Mouse (Mus musculus): ENCODE measurements around the gene Pcyt2. TPM values are rescaled to one million over a fixed set of nuclear protein-coding genes. Genes with fewer than 3 reads are reported as not detected.

Pcyt2 gene
- polyA plus RNA-seq, 1 experiment from 2014 or later = 173 TPM

DNA sequence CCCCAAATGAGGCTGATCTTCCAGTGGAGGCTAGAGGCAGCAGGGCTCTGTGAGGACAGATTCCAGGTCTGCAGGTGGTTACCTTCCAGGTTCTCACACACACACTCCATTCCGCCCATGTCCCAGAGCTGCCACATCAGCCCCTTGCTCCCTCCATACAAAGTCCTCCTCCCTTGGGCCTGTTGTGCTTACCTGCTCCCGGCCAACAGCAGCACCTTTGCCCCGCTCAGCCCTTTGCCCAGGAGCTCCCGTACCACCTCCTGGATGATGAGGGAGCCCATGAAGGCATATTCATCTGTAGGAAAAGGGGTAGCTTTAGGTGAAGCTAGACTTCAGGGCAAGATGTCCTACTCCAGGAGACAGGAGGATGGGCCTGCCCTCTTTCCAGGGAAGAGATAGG lies 39.6 kb upstream of the Pcyt2 start:
- no peak overlapping the region for H3K27ac ChIP-seq
- no peak for ATAC-seq (ENCODE audit: low FRiP score)
- H3K27me3 ChIP-seq (ENCODE audit: control insufficient read depth, insufficient read depth, low read length) = peaks cover 55% of the 10 kb centered on the region
- H3K4me2 ChIP-seq (replicated peaks) = no peak overlapping the region
- H3K36me3 ChIP-seq (replicated peaks; ENCODE audit: control insufficient read depth, insufficient read depth) = no peaks in the 10 kb centered on the region
- H3K9me3 ChIP-seq (ENCODE audit: control insufficient read depth, low read length) = no peaks in the 10 kb centered on the region
- H3K9ac ChIP-seq = no peak overlapping the region
- DNase-seq (ENCODE audit: low spot score) = no peak
- 95% methylated on average over 4 of the region's 4 CpGs for WGBS
- no peak overlapping the region for H3K4me3 ChIP-seq (replicated peaks; ENCODE audit: low read length)
- peaks cover 17% of the 10 kb centered on the region for H3K4me1 ChIP-seq (replicated peaks; ENCODE audit: control insufficient read depth, insufficient read depth, low read length)

- no peak overlapping the region for H3K9ac ChIP-seq
- peaks cover 29% of the 10 kb centered on the region for H3K27me3 ChIP-seq (ENCODE audit: control insufficient read depth, insufficient read depth, low read length)
- no peak overlapping the region for H3K4me3 ChIP-seq (replicated peaks; ENCODE audit: low read length)
- H3K4me2 ChIP-seq (replicated peaks) = no peak overlapping the region
- H3K9me3 ChIP-seq (ENCODE audit: control insufficient read depth, low read length) = no peaks in the 10 kb centered on the region
- ATAC-seq (ENCODE audit: low FRiP score) (no peak), DNase-seq (ENCODE audit: low spot score) (no peak)
- H3K36me3 ChIP-seq (replicated peaks; ENCODE audit: control insufficient read depth, insufficient read depth) = no peaks in the 10 kb centered on the region
- 75% methylated on average over 3 of the region's 3 CpGs for WGBS
- H3K4me1 ChIP-seq (replicated peaks; ENCODE audit: control insufficient read depth, insufficient read depth, low read length) = peaks cover 3% of the 10 kb centered on the region; the same call in 1 of the 2 replicates
- H3K27ac ChIP-seq = no peak overlapping the region
Measured at GRCm38 (mm10) chr11:120654741-120655140, 37.0 kb upstream of the Pcyt2 start.

- no peak overlapping the region for H3K27ac ChIP-seq
- H3K9me3 ChIP-seq (ENCODE audit: control insufficient read depth, low read length) = no peaks in the 10 kb centered on the region
- H3K9ac ChIP-seq = no peak overlapping the region
- no peak for ATAC-seq (ENCODE audit: low FRiP score)
- no peak overlapping the region for H3K4me2 ChIP-seq (replicated peaks)
- no peak for DNase-seq (ENCODE audit: low spot score)
- H3K4me3 ChIP-seq (replicated peaks; ENCODE audit: low read length) = no peak overlapping the region
- WGBS = 69% methylated on average over 3 of the region's 3 CpGs
- peaks cover 7% of the 10 kb centered on the region; the same call in 1 of the 2 replicates for H3K4me1 ChIP-seq (replicated peaks; ENCODE audit: control insufficient read depth, insufficient read depth, low read length)
- H3K27me3 ChIP-seq (ENCODE audit: control insufficient read depth, insufficient read depth, low read length) = peaks cover under 1% of the 10 kb centered on the region; the same call in 1 of the 2 replicates
- H3K36me3 ChIP-seq (replicated peaks; ENCODE audit: control insufficient read depth, insufficient read depth) = no peaks in the 10 kb centered on the region
Measured at GRCm38 (mm10) chr11:120651872-120652271, 34.1 kb upstream of the Pcyt2 start.

DNA sequence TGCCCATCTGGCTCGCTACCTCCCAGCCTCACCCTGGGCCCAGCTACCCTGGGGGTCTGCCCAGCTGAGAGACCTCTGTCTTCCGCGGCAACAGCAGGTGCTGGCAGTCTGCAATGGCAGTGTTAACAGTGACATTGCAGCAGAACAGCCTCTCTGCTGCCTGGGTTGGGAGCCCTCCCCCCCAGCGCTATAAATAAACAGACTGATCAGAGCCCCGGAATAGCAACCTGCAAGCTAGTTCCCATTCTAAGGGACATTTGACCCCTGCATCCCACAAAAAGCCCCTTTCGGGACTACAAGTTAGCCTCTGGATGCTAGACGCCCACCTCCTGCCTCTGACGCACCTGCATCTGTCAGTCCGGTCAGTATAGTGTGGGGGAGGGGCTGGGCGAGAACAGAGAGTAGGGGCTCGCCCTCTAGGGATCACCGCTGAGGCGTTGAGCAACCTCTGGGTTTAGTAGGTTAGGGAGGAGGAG lies 30.3 kb upstream of the Pcyt2 start, which contains the start of gene Myadml2:
Gene Myadml2 (minus strand): TSS at position 158 of the 476 bp plus-strand sequence.
- Histone ChIP-seq H3K4me3 (replicated peaks; ENCODE audit: low read length) (peak within 1 kb of the TSS; percentile 6), H3K27ac (no peak within 1 kb of the TSS), H3K9ac (peak within 1 kb of the TSS; percentile 55), H3K4me1 (replicated peaks; ENCODE audit: control insufficient read depth, insufficient read depth, low read length) (peaks cover 11% of the 10 kb centered on the region; the same call in 1 of the 2 replicates), H3K36me3 (replicated peaks; ENCODE audit: control insufficient read depth, insufficient read depth) (no peaks in the 10 kb centered on the region), H3K9me3 (ENCODE audit: control insufficient read depth, low read length) (no peaks in the 10 kb centered on the region), H3K4me2 (replicated peaks) (peak within 1 kb of the TSS; percentile 48), H3K27me3 (ENCODE audit: control insufficient read depth, insufficient read depth, low read length) (peaks cover 5% of the 10 kb centered on the region; the same call in 1 of the 2 replicates)
- 5% methylated on average over 13 of the region's 13 CpGs for WGBS
- ATAC-seq (ENCODE audit: low FRiP score) (no peak), DNase-seq (ENCODE audit: low spot score) (no peak)

- Histone ChIP-seq H3K9me3 (ENCODE audit: control insufficient read depth, low read length) (no peaks in the 10 kb centered on the region), H3K4me3 (replicated peaks; ENCODE audit: low read length) (0 out of 2 replicates have a peak overlapping the region, but pooled peaks have one; percentile 6), H3K4me2 (replicated peaks) (peak overlapping the region; percentile 48; the same call in 1 of the 2 replicates), H3K27me3 (ENCODE audit: control insufficient read depth, insufficient read depth, low read length) (peaks cover 5% of the 10 kb centered on the region; the same call in 1 of the 2 replicates), H3K9ac (peak overlapping the region; percentile 55; the same call in 1 of the 2 replicates), H3K4me1 (replicated peaks; ENCODE audit: control insufficient read depth, insufficient read depth, low read length) (peaks cover 18% of the 10 kb centered on the region; the same call in 1 of the 2 replicates), H3K27ac (no peak overlapping the region), H3K36me3 (replicated peaks; ENCODE audit: control insufficient read depth, insufficient read depth) (no peaks in the 10 kb centered on the region)
- WGBS = 83% methylated on average over 35 of the region's 35 CpGs
- ATAC-seq (ENCODE audit: low FRiP score) = no peak
- DNase-seq (ENCODE audit: low spot score) = no peak
Measured at GRCm38 (mm10) chr11:120647047-120647830, 29.5 kb upstream of the Pcyt2 start.

GRCm38 (mm10) chr11:120643601-120643987 lies 25.9 kb upstream of the Pcyt2 start, which contains the start of gene Pycr1:
Gene Pycr1 (minus strand): TSS chr11:120643769.
- no peaks in the 10 kb centered on the region for H3K9me3 ChIP-seq (ENCODE audit: control insufficient read depth, low read length)
- WGBS = 0% methylated on average over 15 of the region's 15 CpGs
- no peak within 1 kb of the TSS for H3K27ac ChIP-seq
- H3K4me2 ChIP-seq (replicated peaks) = peak within 1 kb of the TSS; percentile 78
- no peaks in the 10 kb centered on the region for H3K36me3 ChIP-seq (replicated peaks; ENCODE audit: control insufficient read depth, insufficient read depth)
- DNase-seq (ENCODE audit: low spot score) (peak; percentile 92), ATAC-seq (ENCODE audit: low FRiP score) (peak; percentile 99)
- H3K9ac ChIP-seq = peak within 1 kb of the TSS; percentile 63
- peak within 1 kb of the TSS; percentile 42 for H3K4me3 ChIP-seq (replicated peaks; ENCODE audit: low read length)
- peaks cover 5% of the 10 kb centered on the region; the same call in 1 of the 2 replicates for H3K27me3 ChIP-seq (ENCODE audit: control insufficient read depth, insufficient read depth, low read length)
- peaks cover 18% of the 10 kb centered on the region; the same call in 1 of the 2 replicates for H3K4me1 ChIP-seq (replicated peaks; ENCODE audit: control insufficient read depth, insufficient read depth, low read length)

DNA sequence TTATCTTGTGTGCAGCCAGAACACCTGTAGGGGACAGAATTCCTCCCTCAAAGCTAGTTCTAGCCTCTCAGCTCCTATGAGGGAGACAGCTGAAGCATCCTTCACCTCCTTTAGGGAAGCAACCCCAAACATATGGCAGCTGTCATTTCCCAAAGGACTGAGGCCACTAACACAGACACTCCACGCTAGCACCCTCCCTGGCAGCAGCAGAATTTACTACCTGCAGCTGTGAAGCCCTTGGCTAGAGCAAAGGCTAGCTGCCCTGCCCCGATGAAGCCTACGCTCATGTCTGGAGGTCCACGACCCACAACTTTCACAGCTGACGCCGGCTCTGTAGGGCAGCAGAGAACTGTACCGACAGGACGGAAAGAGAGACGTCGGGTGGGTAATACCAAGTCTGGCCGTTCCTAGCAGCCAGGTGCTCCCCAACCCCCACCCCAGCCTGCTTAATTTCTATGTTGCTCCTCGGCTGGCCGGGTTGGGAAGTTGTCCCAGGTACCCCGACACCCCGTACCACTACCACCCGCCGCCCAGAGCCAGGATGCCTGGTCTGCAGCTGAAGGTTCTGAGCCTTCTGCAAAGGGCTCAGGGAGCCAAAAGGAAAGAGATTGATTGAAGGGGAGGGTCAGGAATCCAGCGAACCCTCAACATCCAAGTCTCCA lies 25.3 kb upstream of the Pcyt2 start:
- Histone ChIP-seq H3K4me1 (replicated peaks; ENCODE audit: control insufficient read depth, insufficient read depth, low read length) (peaks cover 15% of the 10 kb centered on the region; the same call in 1 of the 2 replicates), H3K27ac (no peak overlapping the region), H3K9ac (peak overlapping the region; percentile 63), H3K4me2 (replicated peaks) (peak overlapping the region; percentile 78), H3K27me3 (ENCODE audit: control insufficient read depth, insufficient read depth, low read length) (peaks cover 5% of the 10 kb centered on the region; the same call in 1 of the 2 replicates), H3K9me3 (ENCODE audit: control insufficient read depth, low read length) (no peaks in the 10 kb centered on the region), H3K4me3 (replicated peaks; ENCODE audit: low read length) (peak overlapping the region; percentile 42), H3K36me3 (replicated peaks; ENCODE audit: control insufficient read depth, insufficient read depth) (no peaks in the 10 kb centered on the region)
- peak; percentile 73 for ATAC-seq (ENCODE audit: low FRiP score)
- peak; percentile 29 for DNase-seq (ENCODE audit: low spot score)
- 2% methylated on average over 18 of the region's 18 CpGs for WGBS

DNA sequence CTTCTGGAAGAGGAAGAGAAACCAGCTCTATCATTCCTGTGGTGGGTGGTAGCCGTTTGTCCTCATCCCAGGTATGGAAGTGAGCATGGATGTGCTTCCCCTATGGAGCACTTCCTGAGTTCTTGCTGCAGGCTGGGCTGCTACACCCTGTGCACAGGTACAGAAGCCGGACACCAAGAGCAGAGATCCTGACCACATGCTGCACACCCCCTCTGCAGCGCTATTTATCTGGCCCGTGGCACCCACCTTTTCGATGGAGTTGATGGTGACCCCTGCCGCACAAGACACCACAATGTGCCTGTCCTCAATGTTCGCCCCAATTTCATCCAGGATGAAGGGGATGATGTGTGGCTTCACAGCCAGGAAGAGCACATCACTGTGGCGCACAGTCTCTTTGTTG lies 24.1 kb upstream of the Pcyt2 start:
- Histone ChIP-seq H3K4me1 (replicated peaks; ENCODE audit: control insufficient read depth, insufficient read depth, low read length) (peaks cover 11% of the 10 kb centered on the region; the same call in 1 of the 2 replicates), H3K4me2 (replicated peaks) (no peak overlapping the region), H3K27me3 (ENCODE audit: control insufficient read depth, insufficient read depth, low read length) (peaks cover 5% of the 10 kb centered on the region; the same call in 1 of the 2 replicates), H3K9me3 (ENCODE audit: control insufficient read depth, low read length) (no peaks in the 10 kb centered on the region), H3K27ac (no peak overlapping the region), H3K36me3 (replicated peaks; ENCODE audit: control insufficient read depth, insufficient read depth) (no peaks in the 10 kb centered on the region), H3K9ac (no peak overlapping the region), H3K4me3 (replicated peaks; ENCODE audit: low read length) (no peak overlapping the region)
- no peak for DNase-seq (ENCODE audit: low spot score)
- WGBS = 92% methylated on average over 8 of the region's 8 CpGs
- no peak for ATAC-seq (ENCODE audit: low FRiP score)

DNA sequence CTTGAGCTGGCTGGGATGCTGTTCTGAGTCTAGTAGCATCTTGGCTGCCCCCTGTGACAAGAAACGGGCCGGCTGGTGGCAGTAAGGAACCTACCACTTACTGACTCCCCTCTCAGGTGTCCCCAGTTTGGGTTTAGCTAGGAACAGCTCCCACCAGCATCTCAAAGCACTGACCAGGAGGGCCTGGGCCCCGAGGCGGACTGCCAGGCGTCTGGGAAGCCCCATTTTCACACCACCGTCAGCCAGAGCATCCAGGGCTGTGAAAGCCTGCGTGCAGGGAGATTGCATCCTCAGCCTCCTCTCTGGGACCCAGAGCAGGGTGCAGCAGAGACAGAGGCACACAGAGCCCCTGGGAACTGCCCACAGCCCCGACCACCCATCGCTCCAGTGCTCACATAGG lies 23.5 kb upstream of the Pcyt2 start:
- no peaks in the 10 kb centered on the region for H3K36me3 ChIP-seq (replicated peaks; ENCODE audit: control insufficient read depth, insufficient read depth)
- H3K27me3 ChIP-seq (ENCODE audit: control insufficient read depth, insufficient read depth, low read length) = 0 out of 2 replicates have a peak, but pooled peaks cover 1% of the 10 kb centered on the region
- no peak overlapping the region for H3K4me3 ChIP-seq (replicated peaks; ENCODE audit: low read length)
- H3K4me2 ChIP-seq (replicated peaks) = no peak overlapping the region
- no peak for ATAC-seq (ENCODE audit: low FRiP score)
- H3K27ac ChIP-seq = no peak overlapping the region
- H3K9me3 ChIP-seq (ENCODE audit: control insufficient read depth, low read length) = no peaks in the 10 kb centered on the region
- peaks cover 11% of the 10 kb centered on the region; the same call in 1 of the 2 replicates for H3K4me1 ChIP-seq (replicated peaks; ENCODE audit: control insufficient read depth, insufficient read depth, low read length)
- WGBS = 64% methylated on average over 9 of the region's 9 CpGs
- no peak for DNase-seq (ENCODE audit: low spot score)
- no peak overlapping the region for H3K9ac ChIP-seq

All from hindbrain, embryonic 14.5 days (tissue).